ENCODE assay signal across 16 mouse cellular contexts in the genomic region with DNA sequence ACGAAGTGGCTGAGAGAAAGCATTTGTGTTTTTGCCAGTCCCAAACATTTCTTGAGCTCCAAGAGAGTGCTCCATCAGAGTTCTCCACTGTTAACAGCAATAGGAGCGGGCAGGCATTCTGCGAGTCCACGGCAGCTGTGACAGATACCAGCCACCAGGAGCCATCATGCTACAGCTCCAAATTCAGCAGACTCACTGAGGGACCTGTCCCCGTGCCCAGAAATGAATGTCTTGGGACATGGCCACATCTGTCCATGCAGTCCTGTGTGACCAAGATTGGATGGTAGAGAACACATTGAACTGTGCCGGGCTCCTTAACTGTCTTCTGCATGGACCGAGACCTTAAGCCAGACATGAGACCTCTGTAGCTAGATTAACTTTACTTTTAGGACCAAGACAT. TPM values are rescaled to one million over a fixed set of nuclear protein-coding genes. Genes with fewer than 3 reads are reported as not detected.
DNase-seq lines count a peak whose midpoint lies in the region; ATAC-seq and TF ChIP-seq lines count a peak whose summit lies in the region.
"Had no signal": no experiment of that assay in that cellular context is flagged by ENCODE, and none has a peak within 500 bp of the region (broad histone marks: within the 10 kb centered on the region; RNA-seq: fewer than 3 reads in every experiment).

No protein-coding gene starts in this region.

- no peak for DNase-seq in hindbrain, postnatal 0 days (ENCODE audit: low spot score)
- DNase-seq in hindbrain, embryonic 11.5 days (ENCODE audit: low spot score): no peak
- DNase-seq in gastrocnemius, adult 2 months: peak; percentile 62
- peak; percentile 50 for DNase-seq in gastrocnemius, postnatal 14 days
- DNase-seq in heart, postnatal 14 days: peak; percentile 58 to 79
- DNase-seq in urinary bladder, postnatal 4 days (ENCODE audit: low spot score in 2 of 2): no peak
- no peak for DNase-seq in layer of hippocampus, adult 8-10 months (ENCODE audit: low spot score in 2 of 2)
- DNase-seq: kidney, adult 11 months; thymus, adult 18-20 months had no signal

- no peak for ATAC-seq in hindbrain, postnatal 0 days
- ATAC-seq in hindbrain, embryonic 11.5 days (ENCODE audit: low FRiP score): no peak
- no peak for ATAC-seq in forebrain, embryonic 15.5 days (replicated peaks)

- peaks cover 5% of the 10 kb centered on the region; the same call in 1 of the 2 replicates for H3K4me1 ChIP-seq in hindbrain, postnatal 0 days (ENCODE audit: insufficient read depth, low read length)
- no peaks in the 10 kb centered on the region for H3K4me1 ChIP-seq in hindbrain, embryonic 11.5 days (replicated peaks; ENCODE audit: control insufficient read depth, insufficient read depth, low read length)
- H3K4me1 ChIP-seq in forebrain, embryonic 15.5 days: no peaks in the 10 kb centered on the region
- H3K4me1 ChIP-seq: hindbrain, embryonic 12.5 days had no signal

- no peaks in the 10 kb centered on the region for H3K27me3 ChIP-seq in hindbrain, postnatal 0 days (ENCODE audit: insufficient read depth, low read length)
- H3K27me3 ChIP-seq in hindbrain, embryonic 11.5 days (ENCODE audit: control insufficient read depth, insufficient read depth, low read length): no peaks in the 10 kb centered on the region
- H3K27me3 ChIP-seq in forebrain, embryonic 15.5 days: no peaks in the 10 kb centered on the region
- H3K27me3 ChIP-seq: CH12.LX; hindbrain, embryonic 12.5 days had no signal

- intact Hi-C loops in gastrocnemius, adult 2 months (cut with DNase I): no loop called here
- intact Hi-C loops in gastrocnemius, postnatal 14 days (cut with DNase I; ENCODE audit: low total_unique reads): no loop called here
- intact Hi-C loops in heart, postnatal 14 days (cut with DNase I): loop anchor here (5.0 kb wide), 1 partner anchor 34 kb away; no protein-coding TSS in a partner anchor

- no peak overlapping the region for H3K4me3 ChIP-seq in hindbrain, postnatal 0 days (ENCODE audit: low read length)
- no peak overlapping the region for H3K4me3 ChIP-seq in hindbrain, embryonic 11.5 days (ENCODE audit: low read depth, low read length)
- H3K4me3 ChIP-seq in gastrocnemius, adult 2 months: no peak overlapping the region
- no peak overlapping the region for H3K4me3 ChIP-seq in forebrain, embryonic 15.5 days
- H3K4me3 ChIP-seq: erythroblast, embryonic 14.5 days; hindbrain, embryonic 12.5 days; limb, embryonic 10.5 days had no signal

- no peak overlapping the region for H3K4me2 ChIP-seq in hindbrain, postnatal 0 days (ENCODE audit: low read depth, low read length)
- H3K4me2 ChIP-seq in hindbrain, embryonic 11.5 days (replicated peaks; ENCODE audit: low read depth, low read length): no peak overlapping the region
- no peak overlapping the region for H3K4me2 ChIP-seq in forebrain, embryonic 15.5 days (replicated peaks)
- H3K4me2 ChIP-seq: hindbrain, embryonic 12.5 days; midbrain, embryonic 11.5 days had no signal

- TF ChIP-seq CTCF in hindbrain, postnatal 0 days (IDR thresholded peaks at IDR 0.05; ENCODE audit: low read depth): peak; percentile 23
- TF ChIP-seq CTCF in gastrocnemius, adult 2 months (IDR thresholded peaks at IDR 0.05): peak; percentile 49

- H3K9me3 ChIP-seq in hindbrain, postnatal 0 days (ENCODE audit: low read length): no peaks in the 10 kb centered on the region
- no peaks in the 10 kb centered on the region for H3K9me3 ChIP-seq in hindbrain, embryonic 11.5 days (ENCODE audit: control insufficient read depth, low read length)
- H3K9me3 ChIP-seq in forebrain, embryonic 15.5 days: no peaks in the 10 kb centered on the region
- H3K9me3 ChIP-seq: hindbrain, embryonic 12.5 days; limb, embryonic 10.5 days had no signal

- H3K27ac ChIP-seq in hindbrain, postnatal 0 days: no peak overlapping the region
- no peak overlapping the region for H3K27ac ChIP-seq in hindbrain, embryonic 11.5 days (ENCODE audit: low read depth, low read length)
- peak overlapping the region; percentile 1; the same call in 1 of the 2 replicates for H3K27ac ChIP-seq in gastrocnemius, adult 2 months
- H3K27ac ChIP-seq in forebrain, embryonic 15.5 days (replicated peaks): no peak overlapping the region
- H3K27ac ChIP-seq: hindbrain, embryonic 12.5 days; limb, embryonic 10.5 days; liver, embryonic 14.5 days had no signal

- no peaks in the 10 kb centered on the region for H3K36me3 ChIP-seq in hindbrain, postnatal 0 days (ENCODE audit: insufficient read depth, low read length)
- no peaks in the 10 kb centered on the region for H3K36me3 ChIP-seq in hindbrain, embryonic 11.5 days (ENCODE audit: control insufficient read depth, insufficient read depth, low read length)
- peaks cover 3% of the 10 kb centered on the region; the same call in 1 of the 2 replicates for H3K36me3 ChIP-seq in forebrain, embryonic 15.5 days
- H3K36me3 ChIP-seq: hindbrain, embryonic 12.5 days; limb, embryonic 10.5 days had no signal

- 80% methylated on average over 7 of the region's 7 CpGs for WGBS in hindbrain, postnatal 0 days
- 88% methylated on average over 7 of the region's 7 CpGs for WGBS in hindbrain, embryonic 11.5 days
- WGBS in forebrain, embryonic 15.5 days: 90% methylated on average over 7 of the region's 7 CpGs

- H3K9ac ChIP-seq in hindbrain, postnatal 0 days (replicated peaks; ENCODE audit: low read length): no peak overlapping the region
- no peak overlapping the region for H3K9ac ChIP-seq in hindbrain, embryonic 11.5 days (ENCODE audit: low read depth, low read length)
- no peak overlapping the region for H3K9ac ChIP-seq in forebrain, embryonic 15.5 days (replicated peaks)
- H3K9ac ChIP-seq: hindbrain, embryonic 12.5 days; liver, embryonic 14.5 days had no signal

RNA-seq across cellular contexts. Expression of a gene that starts 31.9 kb away (rescaled TPM):
- total RNA-seq in hindbrain, postnatal 0 days (2014; rRNA removed): 39.9 and 42.7 TPM in 2 replicates
- polyA plus RNA-seq in hindbrain, postnatal 0 days (2015; fragmentation: Nextera tagmentation; extraction: Ambion mirVana): 86.6 and 87.9 TPM in 2 replicates
- polyA plus RNA-seq in hindbrain, embryonic 11.5 days (2014; fragmentation: Nextera tagmentation; extraction: Ambion mirVana): 71.3 and 74.8 TPM in 2 replicates
- 10 to 100 TPM; 20.7 to 29.4 TPM for total RNA-seq in gastrocnemius, adult 2 months (2021)
- total RNA-seq in gastrocnemius, postnatal 14 days (2021): 10 to 100 TPM; 22.6 to 26.3 TPM
- 10 to 100 TPM; 29.7 to 35.3 TPM for total RNA-seq in heart, postnatal 14 days (2021)
- 79.1 and 79.9 TPM in 2 replicates for polyA plus RNA-seq in forebrain, embryonic 15.5 days (2015; fragmentation: Nextera tagmentation; extraction: Ambion mirVana)
- 10 to 100 TPM; 25.9 to 30.3 (median 27.8) TPM for total RNA-seq in layer of hippocampus, adult 8-10 months (2022)

Comparison
In these comparisons a context has a peak if more than half of its experiments do, and no peak if none do; other contexts are left out.
1. DNase-seq: peak in gastrocnemius, adult 2 months (single experiment), gastrocnemius, postnatal 14 days (single experiment) and heart, postnatal 14 days (2 of 2); none in hindbrain, postnatal 0 days (single experiment), hindbrain, embryonic 11.5 days (single experiment), urinary bladder, postnatal 4 days (0 of 2) and layer of hippocampus, adult 8-10 months (0 of 2).